Mouse (Mus musculus): Measurements from ENCODE around the gene Hnrnpa3. TPM values are rescaled to one million over a fixed set of nuclear protein-coding genes. Genes with fewer than 3 reads are reported as not detected.

Gene Hnrnpa3
- polyA plus RNA-seq, 1 experiment from 2014 or later = 127 TPM

GRCm38 (mm10) chr2:75705162-75705752 lies 46.2 kb downstream of the Hnrnpa3 start:
- H3K9ac ChIP-seq (ENCODE audit: low read length) = peak overlapping the region; percentile 99
- H3K4me1 ChIP-seq (replicated peaks; ENCODE audit: control insufficient read depth, insufficient read depth) = no peaks in the 10 kb centered on the region; the same call in 1 of the 2 replicates
- peak overlapping the region; percentile 79 for H3K4me2 ChIP-seq (replicated peaks; ENCODE audit: low read depth)
- 10% methylated on average over 19 of the region's 19 CpGs for WGBS
- no peaks in the 10 kb centered on the region for H3K36me3 ChIP-seq (ENCODE audit: control insufficient read depth, insufficient read depth, low read length)
- DNase-seq (ENCODE audit: low spot score) = no peak
- H3K27ac ChIP-seq (replicated peaks) = peak overlapping the region; percentile 100
- peak overlapping the region; percentile 85 for H3K4me3 ChIP-seq (ENCODE audit: low read depth, low read length)
- H3K27me3 ChIP-seq (ENCODE audit: control insufficient read depth, insufficient read depth, low read length) = no peaks in the 10 kb centered on the region
- no peaks in the 10 kb centered on the region for H3K9me3 ChIP-seq (ENCODE audit: control insufficient read depth, low read length)
- ATAC-seq (ENCODE audit: low FRiP score, low TSS enrichment) = no peak
- no peak for TF ChIP-seq EP300 (optimal IDR thresholded peaks at IDR 0.05)
- no peak for TF ChIP-seq CTCF (IDR thresholded peaks at IDR 0.05; ENCODE audit: low read depth)

DNA sequence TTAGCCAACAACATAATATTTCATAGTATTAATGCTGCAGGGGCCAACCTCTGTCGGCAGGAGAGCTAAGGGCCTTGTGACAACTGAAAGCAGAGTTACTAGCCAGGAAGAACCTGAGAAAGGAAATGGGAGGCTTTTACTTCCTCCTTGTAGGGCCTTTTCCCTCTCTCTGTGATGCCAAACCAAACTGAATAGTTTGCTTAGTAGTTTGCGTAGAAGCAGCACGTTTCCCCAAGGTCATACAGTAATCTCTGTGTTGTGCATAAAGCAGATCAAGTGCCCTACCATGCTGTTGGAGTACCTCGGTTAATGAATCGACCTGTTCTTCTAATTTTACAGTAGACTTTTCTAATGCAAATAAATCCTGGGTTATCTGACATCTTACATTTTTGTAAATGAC lies 47.4 kb downstream of the Hnrnpa3 start:
- no peak for DNase-seq (ENCODE audit: low spot score)
- WGBS = 45% methylated on average over 5 of the region's 5 CpGs

DNA sequence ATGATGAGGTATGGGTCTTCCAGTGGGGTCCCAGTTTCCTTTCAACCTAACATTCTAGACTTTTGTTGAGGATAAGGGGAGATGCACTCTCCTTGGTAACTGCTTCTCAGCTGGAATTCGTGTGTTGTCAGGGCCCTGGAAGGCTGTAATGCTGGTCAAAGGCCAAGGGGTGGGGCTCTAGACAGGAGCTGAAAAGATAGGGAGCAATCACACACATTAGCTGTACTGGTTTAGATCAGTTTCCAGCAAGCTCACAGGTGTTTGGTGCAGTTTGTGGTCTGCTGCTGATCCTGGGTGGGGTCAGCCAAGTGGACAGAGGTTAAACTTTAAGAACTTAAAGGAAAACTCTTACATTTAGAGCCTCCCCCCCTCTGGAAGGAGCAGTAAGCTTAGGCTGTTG lies 48.4 kb downstream of the Hnrnpa3 start:
- TF ChIP-seq EP300 (optimal IDR thresholded peaks at IDR 0.05) (no peak), CTCF (IDR thresholded peaks at IDR 0.05; ENCODE audit: low read depth) (peak; percentile 13; the same call in 1 of the 2 replicates)
- 13% methylated on average over 1 of the region's 1 CpGs for WGBS

More for the DNA sequence above, 47.4 kb downstream of the Hnrnpa3 start:
- Histone ChIP-seq H3K9me3 (ENCODE audit: control insufficient read depth, low read length) (no peaks in the 10 kb centered on the region), H3K27me3 (ENCODE audit: control insufficient read depth, insufficient read depth, low read length) (no peaks in the 10 kb centered on the region), H3K4me3 (ENCODE audit: low read depth, low read length) (no peak overlapping the region), H3K9ac (ENCODE audit: low read length) (no peak overlapping the region), H3K4me1 (replicated peaks; ENCODE audit: control insufficient read depth, insufficient read depth) (no peaks in the 10 kb centered on the region; the same call in 1 of the 2 replicates), H3K4me2 (replicated peaks; ENCODE audit: low read depth) (no peak overlapping the region), H3K27ac (replicated peaks) (peak overlapping the region; percentile 74), H3K36me3 (ENCODE audit: control insufficient read depth, insufficient read depth, low read length) (no peaks in the 10 kb centered on the region)
- no peak for TF ChIP-seq CTCF (IDR thresholded peaks at IDR 0.05; ENCODE audit: low read depth)
- no peak for TF ChIP-seq EP300 (optimal IDR thresholded peaks at IDR 0.05)
- ATAC-seq (ENCODE audit: low FRiP score, low TSS enrichment) = no peak

DNA sequence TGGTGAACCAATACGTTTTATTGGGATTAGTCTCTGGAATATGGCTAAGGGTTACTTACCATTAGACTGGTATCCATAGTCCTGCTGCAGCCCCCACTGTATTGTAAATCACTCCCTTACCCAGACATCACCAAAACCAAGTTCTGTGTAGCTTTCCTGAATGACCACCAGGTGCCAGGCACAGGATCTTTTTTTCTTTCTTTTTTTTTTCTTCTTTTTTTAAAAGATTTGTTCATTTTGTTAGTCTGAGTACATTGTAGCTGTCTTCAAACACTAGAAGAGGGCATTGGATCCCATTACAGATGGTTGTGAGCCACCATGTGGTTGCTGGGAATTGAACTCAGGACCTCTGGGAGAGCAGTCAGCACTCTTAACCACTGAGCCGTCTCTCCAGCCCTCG lies 54.0 kb downstream of the Hnrnpa3 start:
- TF ChIP-seq CTCF (IDR thresholded peaks at IDR 0.05; ENCODE audit: low read depth) (no peak), EP300 (optimal IDR thresholded peaks at IDR 0.05) (no peak)
- no peaks in the 10 kb centered on the region for H3K9me3 ChIP-seq (ENCODE audit: control insufficient read depth, low read length)
- H3K27me3 ChIP-seq (ENCODE audit: control insufficient read depth, insufficient read depth, low read length) = no peaks in the 10 kb centered on the region
- 90% methylated on average over 3 of the region's 3 CpGs for WGBS
- no peak overlapping the region for H3K9ac ChIP-seq (ENCODE audit: low read length)
- H3K4me1 ChIP-seq (replicated peaks; ENCODE audit: control insufficient read depth, insufficient read depth) = no peaks in the 10 kb centered on the region
- no peak overlapping the region for H3K4me2 ChIP-seq (replicated peaks; ENCODE audit: low read depth)
- DNase-seq (ENCODE audit: low spot score) = no peak
- no peak for ATAC-seq (ENCODE audit: low FRiP score, low TSS enrichment)
- no peak overlapping the region for H3K4me3 ChIP-seq (ENCODE audit: low read depth, low read length)
- no peaks in the 10 kb centered on the region for H3K36me3 ChIP-seq (ENCODE audit: control insufficient read depth, insufficient read depth, low read length)
- no peak overlapping the region for H3K27ac ChIP-seq (replicated peaks)

More for the DNA sequence above, 48.4 kb downstream of the Hnrnpa3 start:
- H3K9ac ChIP-seq (ENCODE audit: low read length) = no peak overlapping the region
- no peak overlapping the region for H3K4me2 ChIP-seq (replicated peaks; ENCODE audit: low read depth)
- no peak overlapping the region for H3K4me3 ChIP-seq (ENCODE audit: low read depth, low read length)
- DNase-seq (ENCODE audit: low spot score) = peak; percentile 64
- H3K4me1 ChIP-seq (replicated peaks; ENCODE audit: control insufficient read depth, insufficient read depth) = no peaks in the 10 kb centered on the region; the same call in 1 of the 2 replicates
- H3K36me3 ChIP-seq (ENCODE audit: control insufficient read depth, insufficient read depth, low read length) = no peaks in the 10 kb centered on the region
- no peaks in the 10 kb centered on the region for H3K27me3 ChIP-seq (ENCODE audit: control insufficient read depth, insufficient read depth, low read length)
- ATAC-seq (ENCODE audit: low FRiP score, low TSS enrichment) = no peak
- peak overlapping the region; percentile 74 for H3K27ac ChIP-seq (replicated peaks)
- H3K9me3 ChIP-seq (ENCODE audit: control insufficient read depth, low read length) = no peaks in the 10 kb centered on the region

- Histone ChIP-seq H3K27me3 (ENCODE audit: control insufficient read depth, insufficient read depth, low read length) (no peaks in the 10 kb centered on the region), H3K4me2 (replicated peaks; ENCODE audit: low read depth) (no peak overlapping the region), H3K9ac (ENCODE audit: low read length) (no peak overlapping the region), H3K9me3 (ENCODE audit: control insufficient read depth, low read length) (no peaks in the 10 kb centered on the region), H3K36me3 (ENCODE audit: control insufficient read depth, insufficient read depth, low read length) (no peaks in the 10 kb centered on the region), H3K4me1 (replicated peaks; ENCODE audit: control insufficient read depth, insufficient read depth) (no peaks in the 10 kb centered on the region), H3K4me3 (ENCODE audit: low read depth, low read length) (no peak overlapping the region), H3K27ac (replicated peaks) (peak overlapping the region; percentile 35; the same call in 1 of the 2 replicates)
- no peak for TF ChIP-seq EP300 (optimal IDR thresholded peaks at IDR 0.05)
- no peak for TF ChIP-seq CTCF (IDR thresholded peaks at IDR 0.05; ENCODE audit: low read depth)
- WGBS = 34% methylated on average over 4 of the region's 4 CpGs
- ATAC-seq (ENCODE audit: low FRiP score, low TSS enrichment) = peak; percentile 44; the same call in 1 of the 2 replicates
- DNase-seq (ENCODE audit: low spot score) = no peak
Observed at GRCm38 (mm10) chr2:75714766-75715165, 55.7 kb downstream of the Hnrnpa3 start.

Measured in stomach, postnatal 0 days (tissue).